ENCODE assay signal across 10 mouse cellular contexts in the genomic region with DNA sequence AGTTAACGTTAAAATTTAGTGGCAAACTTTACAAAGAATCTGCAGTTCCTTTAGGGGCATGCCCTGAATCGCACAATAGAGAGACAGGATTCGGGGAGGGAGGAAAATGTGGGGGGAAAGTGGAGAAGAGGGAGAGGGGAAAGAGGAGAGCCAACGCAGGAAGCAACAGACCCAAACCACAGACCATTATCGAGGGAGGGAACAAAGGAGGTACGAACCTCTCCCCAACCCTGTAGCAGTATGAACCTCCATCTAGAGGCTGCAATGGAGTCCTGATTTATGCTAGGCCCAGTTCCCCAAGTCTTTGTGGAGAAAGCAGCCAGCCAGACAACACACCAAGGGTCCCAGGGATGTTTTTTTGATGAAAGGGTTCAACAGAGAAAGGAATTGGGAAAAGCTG. TPM values are rescaled to one million over a fixed set of nuclear protein-coding genes. Genes with fewer than 3 reads are reported as not detected.
DNase-seq lines count a peak whose midpoint lies in the region; ATAC-seq and TF ChIP-seq lines count a peak whose summit lies in the region.
"Had no signal": no experiment of that assay in that cellular context is flagged by ENCODE, and none has a peak within 500 bp of the region (broad histone marks: within the 10 kb centered on the region; RNA-seq: fewer than 3 reads in every experiment).

No protein-coding gene starts in this region.

- H3K9ac ChIP-seq in kidney, embryonic 14.5 days (ENCODE audit: low read depth, low read length), result no peak overlapping the region; the same call in 1 of the 2 replicates
- peak overlapping the region; percentile 57 for H3K9ac ChIP-seq in embryonic facial prominence, embryonic 13.5 days
- H3K9ac ChIP-seq in hindbrain, postnatal 0 days (replicated peaks; ENCODE audit: low read length), result no peak overlapping the region
- H3K9ac ChIP-seq in midbrain, postnatal 0 days (replicated peaks; ENCODE audit: low read length, poor library complexity, severe bottlenecking), result no peak overlapping the region
- H3K9ac ChIP-seq: liver, embryonic 15.5 days had no signal

- no peak for TF ChIP-seq CTCF in hindbrain, postnatal 0 days (IDR thresholded peaks at IDR 0.05; ENCODE audit: low read depth)
- no peak for TF ChIP-seq CTCF in midbrain, postnatal 0 days (IDR thresholded peaks at IDR 0.05)

- no peak for DNase-seq in kidney, adult 11 months
- no peak for DNase-seq in hindbrain, postnatal 0 days (ENCODE audit: low spot score)
- DNase-seq in midbrain, postnatal 0 days (ENCODE audit: low spot score), result no peak
- no peak for DNase-seq in ovary, adult 18-20 months (ENCODE audit: low spot score)
- DNase-seq in adrenal gland, postnatal 10 days, result no peak

- H3K9me3 ChIP-seq in kidney, embryonic 14.5 days (ENCODE audit: control insufficient read depth, low read length), result no peaks in the 10 kb centered on the region
- no peaks in the 10 kb centered on the region for H3K9me3 ChIP-seq in embryonic facial prominence, embryonic 13.5 days
- no peaks in the 10 kb centered on the region for H3K9me3 ChIP-seq in hindbrain, postnatal 0 days (ENCODE audit: low read length)
- H3K9me3 ChIP-seq in midbrain, postnatal 0 days (ENCODE audit: low read length), result no peaks in the 10 kb centered on the region
- H3K9me3 ChIP-seq: liver, embryonic 15.5 days had no signal

- peak overlapping the region; percentile 8; the same call in 1 of the 2 replicates for H3K4me3 ChIP-seq in kidney, embryonic 14.5 days (ENCODE audit: low read length)
- peak overlapping the region; percentile 27 for H3K4me3 ChIP-seq in embryonic facial prominence, embryonic 13.5 days
- H3K4me3 ChIP-seq in hindbrain, postnatal 0 days (ENCODE audit: low read length), result 0 out of 2 replicates have a peak overlapping the region, but pooled peaks have one; percentile 15
- H3K4me3 ChIP-seq in midbrain, postnatal 0 days (ENCODE audit: low read depth, low read length), result peak overlapping the region; percentile 23; the same call in 1 of the 2 replicates
- H3K4me3 ChIP-seq: liver, embryonic 15.5 days had no signal

- 10% methylated on average over 6 of the region's 6 CpGs for WGBS in kidney, embryonic 14.5 days
- WGBS in embryonic facial prominence, embryonic 13.5 days, result 10% methylated on average over 6 of the region's 6 CpGs
- WGBS in hindbrain, postnatal 0 days, result 11% methylated on average over 6 of the region's 6 CpGs
- WGBS in midbrain, postnatal 0 days, result 15% methylated on average over 6 of the region's 6 CpGs

- H3K36me3 ChIP-seq in kidney, embryonic 14.5 days (ENCODE audit: control insufficient read depth, insufficient read depth, low read length), result no peaks in the 10 kb centered on the region
- H3K36me3 ChIP-seq in embryonic facial prominence, embryonic 13.5 days, result no peaks in the 10 kb centered on the region
- no peaks in the 10 kb centered on the region for H3K36me3 ChIP-seq in hindbrain, postnatal 0 days (ENCODE audit: insufficient read depth, low read length)
- no peaks in the 10 kb centered on the region for H3K36me3 ChIP-seq in midbrain, postnatal 0 days (ENCODE audit: insufficient read depth, low read length)
- H3K36me3 ChIP-seq: liver, embryonic 15.5 days had no signal

- ATAC-seq in kidney, embryonic 14.5 days (ENCODE audit: low FRiP score, low TSS enrichment), result peak; percentile 33; the same call in 1 of the 2 replicates
- no peak for ATAC-seq in embryonic facial prominence, embryonic 13.5 days (ENCODE audit: insufficient number of reproducible peaks, insufficient read depth, low FRiP score, low TSS enrichment, low read depth)
- 0 out of 2 replicates have a peak, but pooled peaks have one; percentile 16 for ATAC-seq in hindbrain, postnatal 0 days
- ATAC-seq in midbrain, postnatal 0 days (ENCODE audit: low FRiP score), result no peak
- no peak for ATAC-seq in activated CD4-positive, CD25-positive, alpha-beta regulatory T cell, adult 4 months
- ATAC-seq: inflammation-experienced regulatory T-cells, adult 6 months had no signal

- H3K27ac ChIP-seq in kidney, embryonic 14.5 days (ENCODE audit: low read depth, low read length), result no peak overlapping the region
- peak overlapping the region; percentile 82 for H3K27ac ChIP-seq in embryonic facial prominence, embryonic 13.5 days
- H3K27ac ChIP-seq in hindbrain, postnatal 0 days, result 0 out of 2 replicates have a peak overlapping the region, but pooled peaks have one; percentile 22
- H3K27ac ChIP-seq in midbrain, postnatal 0 days (ENCODE audit: low read depth, low read length), result no peak overlapping the region
- H3K27ac ChIP-seq: liver, embryonic 15.5 days had no signal

- peak overlapping the region; percentile 40 for H3K4me2 ChIP-seq in kidney, embryonic 14.5 days (replicated peaks; ENCODE audit: low read depth, low read length)
- H3K4me2 ChIP-seq in embryonic facial prominence, embryonic 13.5 days, result peak overlapping the region; percentile 59
- peak overlapping the region; percentile 50 for H3K4me2 ChIP-seq in hindbrain, postnatal 0 days (ENCODE audit: low read depth, low read length)
- peak overlapping the region; percentile 43 for H3K4me2 ChIP-seq in midbrain, postnatal 0 days (ENCODE audit: low read depth, low read length, poor library complexity, severe bottlenecking)
- H3K4me2 ChIP-seq: liver, embryonic 15.5 days had no signal

- no peaks in the 10 kb centered on the region for H3K27me3 ChIP-seq in kidney, embryonic 14.5 days (ENCODE audit: control insufficient read depth, insufficient read depth, low read length)
- no peaks in the 10 kb centered on the region for H3K27me3 ChIP-seq in embryonic facial prominence, embryonic 13.5 days
- H3K27me3 ChIP-seq in hindbrain, postnatal 0 days (ENCODE audit: insufficient read depth, low read length), result no peaks in the 10 kb centered on the region
- no peaks in the 10 kb centered on the region for H3K27me3 ChIP-seq in midbrain, postnatal 0 days (ENCODE audit: insufficient read depth, low read length)

- peaks cover 13% of the 10 kb centered on the region; the same call in 1 of the 2 replicates for H3K4me1 ChIP-seq in kidney, embryonic 14.5 days (ENCODE audit: control insufficient read depth, insufficient read depth, low read length)
- H3K4me1 ChIP-seq in embryonic facial prominence, embryonic 13.5 days, result peaks cover 27% of the 10 kb centered on the region
- H3K4me1 ChIP-seq in hindbrain, postnatal 0 days (ENCODE audit: insufficient read depth, low read length), result peaks cover 14% of the 10 kb centered on the region
- peaks cover 3% of the 10 kb centered on the region; the same call in 1 of the 2 replicates for H3K4me1 ChIP-seq in midbrain, postnatal 0 days (ENCODE audit: insufficient read depth, low read length)
- H3K4me1 ChIP-seq: liver, embryonic 15.5 days had no signal

RNA-seq across cellular contexts. Expression of gene Iqca, which starts 0.6 kb away (rescaled TPM):
- polyA plus RNA-seq in kidney, embryonic 14.5 days (2014; fragmentation: Nextera tagmentation; extraction: Ambion mirVana), result 0.27 and 0.31 TPM in 2 replicates
- 0.32 TPM in 1 of 2 replicates, not detected in the other for polyA plus RNA-seq in embryonic facial prominence, embryonic 13.5 days (2015; fragmentation: Nextera tagmentation; extraction: Ambion mirVana)
- 0.58 and 1.8 TPM in 2 replicates for total RNA-seq in hindbrain, postnatal 0 days (2014; rRNA removed)
- 0.71 and 1.2 TPM in 2 replicates for polyA plus RNA-seq in hindbrain, postnatal 0 days (2015; fragmentation: Nextera tagmentation; extraction: Ambion mirVana)
- total RNA-seq in midbrain, postnatal 0 days (2014; rRNA removed), result 2.7 TPM in 1 of 2 replicates, not detected in the other
- polyA plus RNA-seq in midbrain, postnatal 0 days (2015; fragmentation: Nextera tagmentation; extraction: Ambion mirVana), result 0.55 and 0.83 TPM in 2 replicates
- not detected for total RNA-seq in adrenal gland, postnatal 10 days (2021)
- not detected for polyA plus RNA-seq in activated CD4-positive, CD25-positive, alpha-beta regulatory T cell, adult 4 months (2017; shearing (Covaris generic))
- polyA plus RNA-seq: inflammation-experienced regulatory T-cells, adult 6 months had no signal

RNA-seq across cellular contexts. Expression of gene Ackr3, which starts 50.0 kb away (rescaled TPM):
- polyA plus RNA-seq in kidney, embryonic 14.5 days (2014; fragmentation: Nextera tagmentation; extraction: Ambion mirVana), result 50.5 and 56.4 TPM in 2 replicates
- 48.5 and 60.6 TPM in 2 replicates for polyA plus RNA-seq in embryonic facial prominence, embryonic 13.5 days (2015; fragmentation: Nextera tagmentation; extraction: Ambion mirVana)
- 7.2 and 13.1 TPM in 2 replicates for total RNA-seq in hindbrain, postnatal 0 days (2014; rRNA removed)
- 7.4 and 7.8 TPM in 2 replicates for polyA plus RNA-seq in hindbrain, postnatal 0 days (2015; fragmentation: Nextera tagmentation; extraction: Ambion mirVana)
- 7.9 and 9.6 TPM in 2 replicates for total RNA-seq in midbrain, postnatal 0 days (2014; rRNA removed)
- 4.5 and 5.7 TPM in 2 replicates for polyA plus RNA-seq in midbrain, postnatal 0 days (2015; fragmentation: Nextera tagmentation; extraction: Ambion mirVana)
- 10 to 100 TPM; 26.3 to 60.8 TPM for total RNA-seq in adrenal gland, postnatal 10 days (2021)
- polyA plus RNA-seq in activated CD4-positive, CD25-positive, alpha-beta regulatory T cell, adult 4 months (2017; shearing (Covaris generic)), result under 1 TPM; 0.15 to 0.21 TPM

Comparison
In these comparisons a context has a peak if more than half of its experiments do, and no peak if none do; other contexts are left out.
1. ATAC-seq: peak in kidney, embryonic 14.5 days (single experiment) and hindbrain, postnatal 0 days (single experiment); none in embryonic facial prominence, embryonic 13.5 days (single experiment), midbrain, postnatal 0 days (single experiment) and activated CD4-positive, CD25-positive, alpha-beta regulatory T cell, adult 4 months (single experiment).
2. H3K27ac ChIP-seq: peak in embryonic facial prominence, embryonic 13.5 days (single experiment) and hindbrain, postnatal 0 days (single experiment); none in kidney, embryonic 14.5 days (single experiment) and midbrain, postnatal 0 days (single experiment).
3. Peak in every context shown above with its lines, with median percentiles within 50 percentile points of each other: H3K4me2 ChIP-seq and H3K4me3 ChIP-seq.